Mouse (Mus musculus): ENCODE data around the gene Gm21637. TPM values are rescaled to one million over a fixed set of nuclear protein-coding genes. Genes with fewer than 3 reads are reported as not detected.
"Not testable (repeated sequence)": the region's sequence is repeated elsewhere in the genome, so short reads cannot be mapped to it uniquely, and the experiment has no call there.

Gm21637 gene
- not detected for total RNA-seq (2022)

DNA sequence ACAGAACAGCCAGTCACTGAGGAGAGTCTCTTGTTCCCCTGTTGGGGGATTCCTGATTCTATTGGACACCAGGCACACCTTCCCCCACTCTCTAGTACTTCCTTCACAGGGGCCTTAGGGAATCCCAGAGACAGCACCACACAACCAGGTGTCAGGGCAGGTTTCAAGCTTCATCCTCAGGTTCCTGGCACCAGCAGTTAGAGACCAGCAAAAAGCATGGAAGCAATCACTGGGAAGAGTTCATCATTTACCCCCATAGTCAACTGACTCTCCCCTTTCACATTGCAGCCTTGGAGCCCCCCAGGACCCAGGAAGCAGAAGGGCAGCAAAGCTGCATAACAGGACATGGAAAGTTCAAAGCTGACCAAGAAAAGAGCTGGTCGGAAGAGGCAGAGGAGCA is at the start of gene Gm21637:
Gm21637 (plus strand) TSS at position 301 of the 400 bp plus-strand sequence.
- not testable (repeated sequence) for DNase-seq (ENCODE audit: low spot score in 2 of 2)

Other genes starting within 250 kb of the Gm21637 start
- not detected for gene Btbd35f25, start 244.9 kb upstream of the Gm21637 start, total RNA-seq (2022)
- gene Btbd35f22, start 85.8 kb downstream of the Gm21637 start, total RNA-seq (2022) = not detected

Measured in left cerebral cortex, adult 8-10 months (tissue).